Mouse (Mus musculus): Measurements from ENCODE around the gene Traf3ip1.

The Traf3ip1 gene

GRCm38 (mm10) chr1:91537786-91538569 is 43.5 kb downstream of the Traf3ip1 start:
- no peak for DNase-seq

DNA sequence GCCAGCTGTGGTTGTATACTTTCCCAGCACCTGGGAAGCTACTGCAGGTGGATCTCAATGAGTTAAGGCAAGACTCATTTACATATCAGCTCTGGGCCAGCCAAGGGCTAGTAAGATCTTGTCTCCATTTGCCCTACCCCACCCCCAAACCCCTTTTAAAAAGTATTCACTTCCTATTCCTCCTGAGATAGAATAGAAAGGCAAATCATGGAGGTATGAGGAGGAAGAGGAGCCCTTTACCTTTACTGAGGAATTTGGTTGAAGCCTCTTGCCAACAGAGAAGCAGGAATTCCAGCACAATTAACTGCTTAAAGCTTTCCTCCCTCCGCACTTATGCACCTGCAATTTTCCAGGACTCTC is 44.1 kb downstream of the Traf3ip1 start:
- DNase-seq, result no peak

DNA sequence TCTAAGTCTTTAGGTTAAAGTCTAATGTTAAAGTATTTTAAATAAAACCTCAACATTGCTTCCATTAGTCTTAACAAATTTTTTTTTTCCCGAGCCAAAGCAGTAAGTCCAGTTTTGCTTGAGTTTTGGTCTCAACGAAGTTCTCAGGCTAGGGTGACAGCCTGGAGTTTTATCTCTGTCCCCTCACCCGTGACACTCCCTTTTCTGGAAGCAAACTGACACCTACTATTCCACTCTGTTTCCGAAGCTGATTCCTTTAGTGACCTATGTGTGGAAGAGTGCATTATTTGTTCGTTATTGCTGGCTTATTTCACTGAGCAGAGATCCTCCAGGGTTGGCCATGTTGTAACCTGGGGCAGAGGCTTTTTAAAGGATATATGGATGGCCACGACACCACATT is 44.8 kb downstream of the Traf3ip1 start:
- no peak for DNase-seq

GRCm38 (mm10) chr1:91539704-91540270 is 45.3 kb downstream of the Traf3ip1 start:
- peak; percentile 37 for DNase-seq

DNA sequence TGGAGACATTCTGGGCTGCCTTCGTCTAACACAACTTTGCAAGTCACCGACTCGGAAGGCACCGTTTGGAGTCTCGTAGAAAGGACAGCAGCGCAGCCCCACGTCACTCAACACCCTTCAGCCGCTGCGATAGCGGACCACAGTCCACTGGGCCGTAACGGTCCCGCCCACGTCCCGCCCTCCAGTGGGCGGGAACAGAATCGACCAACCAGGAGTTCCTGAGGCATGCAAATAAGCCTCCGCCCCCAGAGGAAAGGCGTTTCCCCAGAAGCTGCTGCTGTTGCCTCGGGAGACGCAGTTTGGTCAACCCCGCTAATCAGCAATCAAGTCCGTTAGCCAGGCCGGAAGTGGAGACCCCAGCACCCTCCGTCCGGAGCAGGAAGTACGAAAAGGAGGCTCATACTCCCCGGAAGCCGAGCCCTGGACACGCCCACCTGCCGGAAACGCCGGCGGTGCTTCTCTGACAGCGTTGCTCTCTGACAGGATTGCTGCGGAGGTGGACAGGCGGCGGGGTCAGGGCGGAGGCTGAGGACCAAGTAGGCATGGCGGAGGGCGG is 45.9 kb downstream of the Traf3ip1 start, which contains the start of gene Asb1:
TSS of gene Asb1 (plus strand) at position 274 of the 556 bp plus-strand sequence.
- peak; percentile 90 for DNase-seq

DNA sequence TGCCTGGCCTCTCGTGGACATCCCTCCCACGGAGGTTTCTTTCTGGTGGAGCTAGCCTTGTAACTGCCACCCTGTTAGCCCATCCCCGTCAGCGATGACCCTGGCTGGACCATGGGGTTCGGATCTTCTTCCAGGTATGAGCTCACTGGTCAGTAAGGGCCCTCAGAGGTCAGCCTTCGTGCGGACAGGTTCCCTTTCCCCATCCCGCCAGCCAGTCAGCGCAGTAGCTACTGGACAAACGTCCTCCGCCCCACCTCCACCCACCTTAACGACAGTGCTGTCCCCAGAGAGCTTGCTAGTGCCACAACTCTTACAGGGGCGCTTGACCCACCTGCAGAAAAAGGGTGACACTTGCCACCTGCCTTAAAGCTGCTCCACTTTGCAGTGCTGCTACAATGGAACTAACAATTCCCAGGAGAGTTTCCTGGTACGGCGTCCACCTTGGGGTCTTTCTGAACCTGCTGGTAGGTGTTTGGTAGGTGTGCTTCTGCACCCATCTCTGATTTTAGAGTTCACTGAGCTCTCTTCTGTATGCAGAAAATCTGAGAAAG is 46.7 kb downstream of the Traf3ip1 start:
- DNase-seq, result peak; percentile 20

DNA sequence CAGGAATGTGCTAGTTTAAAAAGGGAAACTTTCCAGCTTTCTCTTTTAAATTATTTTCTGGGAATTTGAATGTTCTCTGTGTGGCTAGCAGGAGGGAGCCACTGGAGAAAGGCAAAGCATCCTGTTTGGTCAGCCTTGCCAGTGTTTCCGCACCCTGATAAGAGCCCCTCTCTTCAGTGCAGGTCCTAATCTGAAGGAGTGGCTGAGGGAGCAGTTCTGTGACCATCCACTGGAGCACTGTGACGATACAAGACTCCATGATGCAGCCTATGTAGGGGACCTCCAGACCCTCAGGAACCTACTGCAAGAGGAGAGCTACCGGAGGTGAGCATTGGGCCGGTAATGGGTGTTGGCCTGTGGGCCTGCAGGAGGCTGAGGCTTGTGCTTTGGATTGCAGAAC is 49.5 kb downstream of the Traf3ip1 start:
- no peak for DNase-seq

GRCm38 (mm10) chr1:91545226-91545625 is 50.8 kb downstream of the Traf3ip1 start:
- DNase-seq, result no peak

- no peak for DNase-seq
Measured at GRCm38 (mm10) chr1:91547567-91547966, 53.1 kb downstream of the Traf3ip1 start.

- no peak for DNase-seq
Measured at GRCm38 (mm10) chr1:91549073-91549472, 54.6 kb downstream of the Traf3ip1 start.

GRCm38 (mm10) chr1:91557099-91557498 is 62.7 kb downstream of the Traf3ip1 start:
- no peak for DNase-seq

DNA sequence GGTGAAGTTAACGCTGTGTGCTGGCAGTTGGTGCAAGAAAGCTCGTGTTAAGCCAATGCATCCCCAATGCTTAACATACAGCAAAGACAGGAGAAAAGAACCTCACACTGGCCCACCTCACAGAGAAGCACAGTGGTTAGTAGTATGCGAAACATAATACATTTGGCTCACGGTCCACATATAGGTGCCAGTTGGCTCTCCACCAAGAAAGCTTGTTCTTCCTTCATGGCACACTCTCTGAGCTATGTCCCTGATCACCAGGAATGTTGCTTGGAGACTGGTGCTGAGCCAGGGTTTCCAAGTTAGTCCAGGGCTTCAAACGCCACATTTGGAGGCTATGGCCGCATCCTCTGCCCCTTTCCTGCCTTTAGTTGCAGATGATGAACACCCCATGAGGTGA is 66.8 kb downstream of the Traf3ip1 start:
- no peak for DNase-seq

- no peak for DNase-seq
Measured at GRCm38 (mm10) chr1:91562977-91563590, 68.6 kb downstream of the Traf3ip1 start.

- DNase-seq, result no peak
Measured at GRCm38 (mm10) chr1:91564004-91564403, 69.6 kb downstream of the Traf3ip1 start.

DNA sequence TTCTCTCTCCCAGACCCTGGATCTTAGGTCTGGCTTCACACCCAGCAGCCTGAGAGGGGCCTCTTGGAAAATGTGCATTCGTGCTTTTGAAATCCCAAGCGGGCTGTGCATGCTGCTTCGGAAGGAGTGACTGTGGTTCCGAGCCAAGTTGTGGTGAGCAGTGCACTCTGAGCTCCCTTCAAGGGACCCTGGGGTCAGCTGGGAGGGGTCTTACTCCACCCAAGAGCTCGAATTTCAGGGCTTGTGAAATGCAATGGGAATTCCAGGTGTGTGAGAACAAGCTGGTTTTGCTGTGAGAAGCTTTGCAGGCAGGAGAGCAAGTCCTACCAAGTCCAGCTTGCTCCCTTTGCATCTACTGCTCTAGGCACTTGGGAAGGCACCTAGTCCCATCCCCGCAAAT is 70.2 kb downstream of the Traf3ip1 start:
- DNase-seq, result no peak

DNA sequence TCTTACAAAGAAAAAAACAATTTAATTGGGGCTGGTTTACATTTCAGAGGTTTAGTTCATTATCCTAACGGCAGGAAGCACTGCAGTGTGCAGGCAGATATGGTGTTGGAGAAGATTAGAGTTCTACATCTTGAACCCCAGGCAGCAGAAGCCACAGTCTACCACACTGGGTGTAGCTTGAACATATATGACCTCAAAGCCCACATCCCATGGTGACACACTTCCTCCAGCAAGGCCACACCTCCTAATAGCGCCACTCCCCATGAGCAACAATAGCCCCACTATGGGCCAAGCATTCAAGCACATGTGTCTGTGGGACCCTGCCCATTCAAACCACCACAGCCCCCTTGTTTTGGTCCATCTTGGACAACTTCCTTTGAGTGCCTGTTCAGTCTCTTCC is 72.8 kb downstream of the Traf3ip1 start:
- no peak for DNase-seq

DNA sequence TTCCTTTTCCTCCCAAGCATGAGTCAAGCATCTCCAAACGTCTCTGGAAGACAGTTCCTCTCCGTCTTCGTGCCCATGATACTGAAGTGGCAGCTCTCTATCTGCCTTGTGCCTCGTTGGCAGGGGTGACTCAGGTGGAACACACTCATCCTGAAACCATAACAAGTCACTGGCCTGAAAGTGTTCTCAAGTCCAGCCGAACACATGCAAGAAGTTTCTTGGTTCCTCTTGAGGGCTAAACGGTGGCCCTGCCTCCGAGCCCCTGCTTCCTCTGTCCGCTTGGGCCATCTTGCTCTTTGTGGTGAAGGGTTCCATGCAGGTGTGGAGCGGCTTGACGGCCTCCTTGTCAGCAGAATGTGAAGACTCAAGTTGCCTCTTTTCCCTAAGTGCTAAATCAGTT is 78.0 kb downstream of the Traf3ip1 start:
- no peak for DNase-seq

DNA sequence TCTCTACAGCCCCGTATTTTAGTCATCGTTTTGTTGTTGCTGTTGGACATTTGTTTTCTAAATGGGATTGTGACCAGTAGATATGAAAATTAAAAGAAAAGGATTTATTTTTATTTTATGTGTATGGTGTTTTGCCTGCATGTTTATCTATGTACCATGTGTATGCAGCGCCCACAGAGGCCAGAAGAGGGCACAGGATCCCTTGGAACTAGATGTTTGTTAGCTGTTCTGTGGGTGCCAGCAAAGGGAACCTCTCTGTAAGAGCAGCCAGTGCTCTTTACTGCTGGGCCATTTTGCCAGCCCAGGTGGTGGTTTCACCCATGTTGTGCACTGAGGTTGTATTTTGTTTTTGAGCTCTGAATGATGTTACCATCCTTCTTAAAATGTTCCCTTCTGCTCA is 79.8 kb downstream of the Traf3ip1 start:
- no peak for DNase-seq

- DNase-seq, result no peak
Measured at GRCm38 (mm10) chr1:91577883-91578517, 83.6 kb downstream of the Traf3ip1 start.
